Mouse (Mus musculus) CH12.LX (cell line): ENCODE measurements at regions not wholly inside any gene's neighbourhood (a gene's known extent, or its start where the extent isn't known, plus 50 kb on each side); places are given as distances from the start of the nearest gene placed in this dataset.

ENCODE experiments used
- CTCF ChIP-seq, 2 experiments: IDR thresholded peaks in 1 of 2; conservative IDR thresholded peaks in 1 of 2; 2 replicates each; pipeline ENCODE4 v1.5.1; 2011 to 2012; ENCODE audit warnings: low read depth in 2 of 2, low read length in 2 of 2, improper control_type of control experiment in 1 of 2, inconsistent platforms in 1 of 2, mild to moderate bottlenecking in 1 of 2, moderate library complexity in 1 of 2
- ELF1 ChIP-seq: IDR thresholded peaks from 2 replicates; pipeline ENCODE4 v1.6.1; 2014; ENCODE audit warnings: low read depth, mild to moderate bottlenecking, inconsistent platforms, low read length, improper control_type of control experiment
- ETS1 ChIP-seq: conservative IDR thresholded peaks from 2 replicates; pipeline ENCODE4 v1.6.1; 2012; ENCODE audit warnings: low read depth, mild to moderate bottlenecking, inconsistent platforms, low read length, improper control_type of control experiment, moderate library complexity
- MAX ChIP-seq: IDR thresholded peaks from 2 replicates; pipeline ENCODE4 v1.6.1; 2011; ENCODE audit warnings: low read length, improper control_type of control experiment
- POLR2A ChIP-seq: IDR thresholded peaks from 2 replicates; pipeline ENCODE4 v1.6.1; 2011; ENCODE audit warnings: low read depth, mild to moderate bottlenecking, improper control_type of control experiment, low read length
- TBP ChIP-seq: conservative IDR thresholded peaks from 2 replicates; pipeline ENCODE4 v1.6.1; 2011; ENCODE audit warnings: low read depth, low read length, improper control_type of control experiment
- USF2 ChIP-seq: conservative IDR thresholded peaks from 2 replicates; pipeline ENCODE4 v1.6.1; 2011; ENCODE audit warnings: low read depth, low read length, improper control_type of control experiment
- ZMIZ1 ChIP-seq: IDR thresholded peaks from 2 replicates; pipeline ENCODE4 v1.6.1; 2012; ENCODE audit warnings: low read depth, mild to moderate bottlenecking, inconsistent platforms, low read length, improper control_type of control experiment

DNA sequence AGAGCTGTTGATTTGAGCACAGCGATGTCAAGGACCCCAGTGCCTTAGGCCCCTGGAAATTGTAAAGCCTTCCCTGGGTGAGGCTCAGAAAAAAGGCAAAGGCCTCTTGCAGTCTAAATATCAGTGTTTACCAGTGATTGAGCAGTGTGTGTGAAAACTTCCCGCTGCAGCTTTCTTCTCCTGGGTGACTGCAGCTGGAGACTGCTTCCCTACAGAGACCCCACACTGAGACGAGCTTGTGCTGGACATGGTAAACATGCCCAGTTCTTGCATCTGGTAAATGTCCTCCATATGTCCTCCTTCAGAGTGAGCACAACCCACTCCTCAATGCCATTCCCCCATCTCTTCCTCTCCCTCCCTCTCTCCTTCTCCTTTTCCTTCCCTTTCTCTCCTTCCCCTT lies 58.8 kb upstream of the Igfbp3 start:
- TF ChIP-seq POLR2A, result no peak
- no peak for TF ChIP-seq ZMIZ1
- TF ChIP-seq TBP, result no peak
- TF ChIP-seq ETS1, result no peak
- no peak for TF ChIP-seq CTCF (conservative IDR thresholded peaks at IDR 0.05 in 1 of 2, IDR thresholded peaks at IDR 0.05 in 1 of 2; ENCODE audit: low read depth in 2 of 2, low read length in 2 of 2)
- TF ChIP-seq USF2, result no peak
- no peak for TF ChIP-seq ELF1
- TF ChIP-seq MAX, result no peak
